Mouse (Mus musculus): ENCODE measurements around the gene Tjap1. TPM values are rescaled to one million over a fixed set of nuclear protein-coding genes. Genes with fewer than 3 reads are reported as not detected.

Gene Tjap1
- 5.6 and 6.2 TPM in 2 replicates for polyA plus RNA-seq (2015; fragmentation: Nextera tagmentation; extraction: Ambion mirVana)

GRCm38 (mm10) chr17:46282483-46283123, at the start of gene Tjap1:
TSS of gene Tjap1 (minus strand) at chr17:46283026.
- Histone ChIP-seq H3K9me3 (ENCODE audit: low read length) (no peaks in the 10 kb centered on the region), H3K4me2 (ENCODE audit: low read depth, low read length) (peak within 1 kb of the TSS; percentile 89), H3K27ac (ENCODE audit: low read depth) (peak within 1 kb of the TSS; percentile 73), H3K9ac (replicated peaks) (peak within 1 kb of the TSS; percentile 83), H3K36me3 (replicated peaks; ENCODE audit: insufficient read depth, low read length) (peaks cover 21% of the 10 kb centered on the region), H3K27me3 (ENCODE audit: insufficient read depth, low read length) (no peaks in the 10 kb centered on the region), H3K4me1 (ENCODE audit: insufficient read depth) (peaks cover 16% of the 10 kb centered on the region), H3K4me3 (ENCODE audit: low read depth, low read length) (peak within 1 kb of the TSS; percentile 77)
- ATAC-seq (peak; percentile 99), DNase-seq (peak; percentile 94)
- under 1% methylated on average over 37 of the region's 37 CpGs for WGBS (ENCODE audit: insufficient replicate concordance)
- no peak for TF ChIP-seq EP300 (IDR thresholded peaks at IDR 0.05; ENCODE audit: low read depth)
- TF ChIP-seq CTCF (IDR thresholded peaks at IDR 0.05; ENCODE audit: low read depth), result no peak

DNA sequence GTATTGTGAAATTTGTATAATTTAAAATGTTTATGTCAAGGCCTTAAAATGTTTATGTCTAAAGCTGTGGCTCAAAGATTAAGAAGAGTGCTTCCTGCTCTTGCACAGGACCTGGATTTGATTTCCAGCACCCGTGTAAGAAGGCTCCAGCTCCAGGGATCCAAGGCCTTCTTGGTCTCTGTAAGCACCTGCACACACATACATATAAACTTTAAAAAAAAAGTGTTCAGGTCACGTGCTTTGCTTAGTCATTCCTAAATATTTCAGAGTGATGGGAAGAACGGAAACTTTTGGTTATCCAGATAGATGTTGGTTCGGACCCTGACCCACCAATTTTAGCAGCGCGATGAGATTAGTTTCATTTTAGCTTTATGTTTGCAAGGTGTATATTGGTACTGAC, 45.9 kb upstream of the Tjap1 start:
- DNase-seq, result no peak
- Histone ChIP-seq H3K4me2 (ENCODE audit: low read depth, low read length) (peak overlapping the region; percentile 98), H3K27ac (ENCODE audit: low read depth) (peak overlapping the region; percentile 81), H3K9ac (replicated peaks) (no peak overlapping the region), H3K36me3 (replicated peaks; ENCODE audit: insufficient read depth, low read length) (no peaks in the 10 kb centered on the region), H3K4me3 (ENCODE audit: low read depth, low read length) (no peak overlapping the region), H3K4me1 (ENCODE audit: insufficient read depth) (peaks cover 23% of the 10 kb centered on the region), H3K27me3 (ENCODE audit: insufficient read depth, low read length) (no peaks in the 10 kb centered on the region), H3K9me3 (ENCODE audit: low read length) (no peaks in the 10 kb centered on the region)
- ATAC-seq, result no peak
- 66% methylated on average over 6 of the region's 6 CpGs for WGBS (ENCODE audit: insufficient replicate concordance)
- TF ChIP-seq EP300 (IDR thresholded peaks at IDR 0.05; ENCODE audit: low read depth) (no peak), CTCF (IDR thresholded peaks at IDR 0.05; ENCODE audit: low read depth) (no peak)

GRCm38 (mm10) chr17:46327906-46328534, 45.2 kb upstream of the Tjap1 start, which contains the start of gene Abcc10:
TSS of gene Abcc10 (minus strand) at chr17:46328352.
- no peaks in the 10 kb centered on the region for H3K36me3 ChIP-seq (replicated peaks; ENCODE audit: insufficient read depth, low read length)
- peaks cover 23% of the 10 kb centered on the region for H3K4me1 ChIP-seq (ENCODE audit: insufficient read depth)
- ATAC-seq (peak; percentile 99), DNase-seq (peak; percentile 98)
- no peaks in the 10 kb centered on the region for H3K9me3 ChIP-seq (ENCODE audit: low read length)
- peak within 1 kb of the TSS; percentile 81 for H3K27ac ChIP-seq (ENCODE audit: low read depth)
- TF ChIP-seq EP300 (IDR thresholded peaks at IDR 0.05; ENCODE audit: low read depth) (peak; percentile 45; the same call in 1 of the 2 replicates), CTCF (IDR thresholded peaks at IDR 0.05; ENCODE audit: low read depth) (peak; percentile 49)
- under 1% methylated on average over 40 of the region's 40 CpGs for WGBS (ENCODE audit: insufficient replicate concordance)
- peak within 1 kb of the TSS; percentile 79 for H3K9ac ChIP-seq (replicated peaks)
- peak within 1 kb of the TSS; percentile 71 for H3K4me3 ChIP-seq (ENCODE audit: low read depth, low read length)
- H3K4me2 ChIP-seq (ENCODE audit: low read depth, low read length), result peak within 1 kb of the TSS; percentile 98
- H3K27me3 ChIP-seq (ENCODE audit: insufficient read depth, low read length), result no peaks in the 10 kb centered on the region

- ATAC-seq (peak; percentile 43), DNase-seq (no peak)
- Histone ChIP-seq H3K27ac (ENCODE audit: low read depth) (peak overlapping the region; percentile 81), H3K4me3 (ENCODE audit: low read depth, low read length) (peak overlapping the region; percentile 71), H3K4me1 (ENCODE audit: insufficient read depth) (peaks cover 23% of the 10 kb centered on the region), H3K4me2 (ENCODE audit: low read depth, low read length) (peak overlapping the region; percentile 98), H3K9me3 (ENCODE audit: low read length) (no peaks in the 10 kb centered on the region), H3K9ac (replicated peaks) (peak overlapping the region; percentile 79), H3K36me3 (replicated peaks; ENCODE audit: insufficient read depth, low read length) (no peaks in the 10 kb centered on the region), H3K27me3 (ENCODE audit: insufficient read depth, low read length) (no peaks in the 10 kb centered on the region)
- TF ChIP-seq CTCF (IDR thresholded peaks at IDR 0.05; ENCODE audit: low read depth) (no peak), EP300 (IDR thresholded peaks at IDR 0.05; ENCODE audit: low read depth) (no peak)
- WGBS (ENCODE audit: insufficient replicate concordance), result 4% methylated on average over 27 of the region's 27 CpGs
Observed at GRCm38 (mm10) chr17:46327413-46327905, 44.6 kb upstream of the Tjap1 start.

DNA sequence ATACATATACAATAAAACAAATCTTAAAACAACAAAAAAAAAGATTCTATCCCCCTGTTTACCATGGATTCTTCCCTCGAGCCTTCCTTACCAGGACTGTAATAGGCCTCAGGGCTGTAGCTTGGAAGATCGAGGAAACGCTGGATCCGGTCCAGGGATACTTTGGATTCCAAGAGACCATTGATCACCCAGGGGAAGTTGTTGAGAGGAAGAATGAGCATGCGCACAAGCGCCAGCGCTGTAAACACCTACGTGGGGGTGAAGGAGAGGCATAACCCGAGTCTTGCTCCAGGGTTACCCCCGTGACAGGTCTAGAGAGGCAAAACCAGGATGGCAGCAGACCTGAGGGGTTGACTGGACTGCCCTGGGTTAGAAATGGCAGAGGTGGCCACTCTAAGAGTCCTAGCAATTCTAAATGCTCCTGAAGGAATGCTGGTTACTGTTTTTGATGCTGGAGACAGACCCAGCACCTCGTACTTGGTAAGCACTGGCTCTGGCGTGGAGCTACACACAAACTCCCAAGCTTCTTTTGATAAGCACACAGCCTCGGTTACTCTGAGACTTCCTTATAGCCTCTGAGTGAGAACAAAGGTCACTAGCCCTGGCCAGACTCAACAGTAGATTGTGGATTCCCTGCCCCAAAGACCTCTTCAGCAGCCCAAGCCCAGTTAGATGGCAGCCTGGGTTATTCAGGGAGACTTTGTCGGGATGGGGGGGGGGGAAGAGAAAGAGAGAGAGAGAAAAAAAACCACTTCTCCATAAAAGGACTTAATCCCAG, 39.4 kb upstream of the Tjap1 start:
- H3K9me3 ChIP-seq (ENCODE audit: low read length), result no peaks in the 10 kb centered on the region
- 83% methylated on average over 14 of the region's 14 CpGs for WGBS (ENCODE audit: insufficient replicate concordance)
- no peak overlapping the region for H3K9ac ChIP-seq (replicated peaks)
- DNase-seq (no peak), ATAC-seq (no peak)
- no peak overlapping the region for H3K4me2 ChIP-seq (ENCODE audit: low read depth, low read length)
- TF ChIP-seq EP300 (IDR thresholded peaks at IDR 0.05; ENCODE audit: low read depth) (no peak), CTCF (IDR thresholded peaks at IDR 0.05; ENCODE audit: low read depth) (no peak)
- H3K36me3 ChIP-seq (replicated peaks; ENCODE audit: insufficient read depth, low read length), result no peaks in the 10 kb centered on the region
- H3K27me3 ChIP-seq (ENCODE audit: insufficient read depth, low read length), result no peaks in the 10 kb centered on the region
- peaks cover 10% of the 10 kb centered on the region; the same call in 1 of the 2 replicates for H3K4me1 ChIP-seq (ENCODE audit: insufficient read depth)
- no peak overlapping the region for H3K4me3 ChIP-seq (ENCODE audit: low read depth, low read length)
- H3K27ac ChIP-seq (ENCODE audit: low read depth), result no peak overlapping the region

DNA sequence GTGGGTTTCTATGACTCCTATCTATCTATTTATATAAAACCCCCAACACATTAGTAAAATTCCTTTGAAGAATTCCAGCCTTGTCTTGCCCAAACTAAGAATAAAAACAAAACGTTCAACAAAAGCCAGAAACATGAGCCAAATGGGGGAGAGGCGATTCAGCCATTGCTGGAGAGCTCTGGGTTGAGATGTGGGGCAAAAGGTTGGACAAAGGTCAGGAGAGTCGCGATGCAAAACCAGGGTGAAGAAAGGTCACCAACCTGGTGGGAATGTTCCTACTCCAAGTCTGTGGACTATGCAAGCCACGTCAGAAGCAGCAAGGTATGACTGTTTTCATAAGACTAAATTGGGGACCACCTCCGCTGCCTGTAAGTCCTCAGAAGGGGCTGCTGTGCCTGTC, 37.7 kb upstream of the Tjap1 start:
- TF ChIP-seq CTCF (IDR thresholded peaks at IDR 0.05; ENCODE audit: low read depth), result no peak
- TF ChIP-seq EP300 (IDR thresholded peaks at IDR 0.05; ENCODE audit: low read depth), result no peak
- 62% methylated on average over 6 of the region's 6 CpGs for WGBS (ENCODE audit: insufficient replicate concordance)

More for the DNA sequence above, 37.7 kb upstream of the Tjap1 start:
- Histone ChIP-seq H3K4me1 (ENCODE audit: insufficient read depth) (no peaks in the 10 kb centered on the region), H3K27me3 (ENCODE audit: insufficient read depth, low read length) (no peaks in the 10 kb centered on the region), H3K27ac (ENCODE audit: low read depth) (no peak overlapping the region), H3K9me3 (ENCODE audit: low read length) (no peaks in the 10 kb centered on the region), H3K36me3 (replicated peaks; ENCODE audit: insufficient read depth, low read length) (no peaks in the 10 kb centered on the region), H3K9ac (replicated peaks) (no peak overlapping the region), H3K4me2 (ENCODE audit: low read depth, low read length) (no peak overlapping the region), H3K4me3 (ENCODE audit: low read depth, low read length) (no peak overlapping the region)
- ATAC-seq (no peak), DNase-seq (no peak)

All from liver, postnatal 0 days (tissue).